ENCODE assay signal across 20 mouse cellular contexts in genomic region chr11:30176111-30176510, GRCm38 (mm10).
A peak's percentile ranks its signal among the peaks of the same experiment; 100 is the strongest.
DNase-seq lines count a peak whose midpoint lies in the region; ATAC-seq and TF ChIP-seq lines count a peak whose summit lies in the region.
"Had no signal": no experiment of that assay in that cellular context is flagged by ENCODE, and none has a peak within 500 bp of the region (broad histone marks: within the 10 kb centered on the region; RNA-seq: fewer than 3 reads in every experiment).

No protein-coding gene starts in this region.

- 0 out of 2 replicates have a peak overlapping the region, but pooled peaks have one; percentile 12 for H3K27ac ChIP-seq in heart, embryonic 13.5 days (replicated peaks)
- H3K27ac ChIP-seq in heart, embryonic 11.5 days (ENCODE audit: low read depth, low read length): no peak overlapping the region
- H3K27ac ChIP-seq in limb, embryonic 12.5 days: peak overlapping the region; percentile 53; the same call in 1 of the 2 replicates
- no peak overlapping the region for H3K27ac ChIP-seq in limb, embryonic 10.5 days
- no peak overlapping the region for H3K27ac ChIP-seq in forebrain, postnatal 0 days (ENCODE audit: low read depth, low read length)
- H3K27ac ChIP-seq: heart, embryonic 10.5 days; hindbrain, embryonic 15.5 days; midbrain, embryonic 15.5 days had no signal

- H3K9me3 ChIP-seq in heart, embryonic 13.5 days: no peaks in the 10 kb centered on the region
- H3K9me3 ChIP-seq in heart, embryonic 11.5 days (replicated peaks; ENCODE audit: control insufficient read depth, low read length): no peaks in the 10 kb centered on the region
- H3K9me3 ChIP-seq in limb, embryonic 12.5 days: no peaks in the 10 kb centered on the region
- no peaks in the 10 kb centered on the region for H3K9me3 ChIP-seq in limb, embryonic 10.5 days (replicated peaks)
- no peaks in the 10 kb centered on the region for H3K9me3 ChIP-seq in forebrain, postnatal 0 days (ENCODE audit: low read length)
- H3K9me3 ChIP-seq: heart, embryonic 10.5 days; hindbrain, embryonic 15.5 days; midbrain, embryonic 15.5 days had no signal

- no peak overlapping the region for H3K4me3 ChIP-seq in heart, embryonic 13.5 days
- H3K4me3 ChIP-seq in heart, embryonic 11.5 days (ENCODE audit: low read depth, low read length): no peak overlapping the region
- no peak overlapping the region for H3K4me3 ChIP-seq in limb, embryonic 12.5 days (replicated peaks)
- no peak overlapping the region for H3K4me3 ChIP-seq in limb, embryonic 10.5 days
- H3K4me3 ChIP-seq in forebrain, postnatal 0 days (ENCODE audit: low read depth, low read length): no peak overlapping the region
- H3K4me3 ChIP-seq: heart, embryonic 10.5 days; hindbrain, embryonic 15.5 days; midbrain, embryonic 15.5 days had no signal

- H3K4me1 ChIP-seq in heart, embryonic 13.5 days: peaks cover 25% of the 10 kb centered on the region
- H3K4me1 ChIP-seq in heart, embryonic 11.5 days (ENCODE audit: control insufficient read depth, insufficient read depth, low read length): no peaks in the 10 kb centered on the region
- H3K4me1 ChIP-seq in limb, embryonic 12.5 days (replicated peaks): peaks cover 11% of the 10 kb centered on the region; the same call in 1 of the 2 replicates
- 0 out of 2 replicates have a peak, but pooled peaks cover 7% of the 10 kb centered on the region for H3K4me1 ChIP-seq in limb, embryonic 10.5 days
- H3K4me1 ChIP-seq in forebrain, postnatal 0 days (ENCODE audit: insufficient read depth): no peaks in the 10 kb centered on the region

- no peak for TF ChIP-seq CTCF in forebrain, postnatal 0 days (IDR thresholded peaks at IDR 0.05; ENCODE audit: low read depth)

- H3K36me3 ChIP-seq in heart, embryonic 13.5 days: peaks cover 31% of the 10 kb centered on the region
- H3K36me3 ChIP-seq in heart, embryonic 11.5 days (ENCODE audit: control insufficient read depth, insufficient read depth, low read length): no peaks in the 10 kb centered on the region
- H3K36me3 ChIP-seq in limb, embryonic 12.5 days: no peaks in the 10 kb centered on the region
- 0 out of 2 replicates have a peak, but pooled peaks cover under 1% of the 10 kb centered on the region for H3K36me3 ChIP-seq in limb, embryonic 10.5 days
- H3K36me3 ChIP-seq in forebrain, postnatal 0 days (ENCODE audit: insufficient read depth): no peaks in the 10 kb centered on the region
- H3K36me3 ChIP-seq: hindbrain, embryonic 15.5 days; midbrain, embryonic 15.5 days had no signal

- 82% methylated on average over 3 of the region's 3 CpGs for WGBS in heart, embryonic 13.5 days
- WGBS in heart, embryonic 11.5 days (ENCODE audit: insufficient replicate concordance): 76% methylated on average over 3 of the region's 3 CpGs
- WGBS in limb, embryonic 12.5 days: 41% methylated on average over 3 of the region's 3 CpGs
- 66% methylated on average over 3 of the region's 3 CpGs for WGBS in limb, embryonic 10.5 days
- 14% methylated on average over 3 of the region's 3 CpGs for WGBS in forebrain, postnatal 0 days

- no peak overlapping the region for H3K9ac ChIP-seq in heart, embryonic 13.5 days
- no peak overlapping the region for H3K9ac ChIP-seq in heart, embryonic 11.5 days (ENCODE audit: low read depth, low read length)
- no peak overlapping the region for H3K9ac ChIP-seq in limb, embryonic 12.5 days (replicated peaks)
- H3K9ac ChIP-seq in forebrain, postnatal 0 days: no peak overlapping the region
- H3K9ac ChIP-seq: hindbrain, embryonic 15.5 days; midbrain, embryonic 15.5 days had no signal

- no peak for DNase-seq in limb, embryonic 10.5 days (ENCODE audit: low spot score)
- DNase-seq in forebrain, postnatal 0 days: no peak
- peak; percentile 55 for DNase-seq in retina, embryonic 14.5 days (ENCODE audit: low spot score)
- no peak for DNase-seq in c-Kit-positive CD71-positive TER-119-positive erythroid progenitor cells, embryonic 14.5 days (ENCODE audit: low spot score)
- no peak for DNase-seq in gastrocnemius, adult 8-10 months (ENCODE audit: low spot score in 2 of 2)
- DNase-seq: adrenal gland, postnatal 25 days; cerebellum, postnatal 10 days; gastrocnemius, postnatal 25 days; kidney, postnatal 14 days; layer of hippocampus, adult 9-11 months; lung, adult 2 months; right cerebral cortex, adult 18-20 months had no signal

- no peak overlapping the region for H3K4me2 ChIP-seq in heart, embryonic 13.5 days
- H3K4me2 ChIP-seq in heart, embryonic 11.5 days: no peak overlapping the region
- H3K4me2 ChIP-seq in limb, embryonic 12.5 days: no peak overlapping the region
- no peak overlapping the region for H3K4me2 ChIP-seq in forebrain, postnatal 0 days (ENCODE audit: low read depth)
- H3K4me2 ChIP-seq: hindbrain, embryonic 15.5 days; midbrain, embryonic 15.5 days had no signal

- ATAC-seq in heart, embryonic 13.5 days (ENCODE audit: extremely low read depth, insufficient number of reproducible peaks, low FRiP score, low TSS enrichment): no peak
- no peak for ATAC-seq in heart, embryonic 11.5 days (replicated peaks; ENCODE audit: insufficient number of reproducible peaks, low FRiP score, low TSS enrichment)
- ATAC-seq in limb, embryonic 12.5 days (ENCODE audit: insufficient number of reproducible peaks, insufficient read depth, low FRiP score, low TSS enrichment, low read depth): no peak
- peak; percentile 18; the same call in 1 of the 2 replicates for ATAC-seq in forebrain, postnatal 0 days
- ATAC-seq: activated CD4-positive, CD25-positive, alpha-beta regulatory T cell, adult 4 months; Patski had no signal

- H3K27me3 ChIP-seq in heart, embryonic 13.5 days (replicated peaks): no peaks in the 10 kb centered on the region
- H3K27me3 ChIP-seq in heart, embryonic 11.5 days (ENCODE audit: control insufficient read depth, insufficient read depth, low read length): no peaks in the 10 kb centered on the region
- H3K27me3 ChIP-seq in limb, embryonic 12.5 days: no peaks in the 10 kb centered on the region
- no peaks in the 10 kb centered on the region for H3K27me3 ChIP-seq in limb, embryonic 10.5 days (ENCODE audit: low read depth, poor library complexity, severe bottlenecking)
- H3K27me3 ChIP-seq in forebrain, postnatal 0 days (ENCODE audit: insufficient read depth, low read length): no peaks in the 10 kb centered on the region
- H3K27me3 ChIP-seq: hindbrain, embryonic 15.5 days; midbrain, embryonic 15.5 days; Patski had no signal

Comparison
In these comparisons a context has a peak if more than half of its experiments do, and no peak if none do; other contexts are left out.
1. H3K27ac ChIP-seq: peak in heart, embryonic 13.5 days (single experiment) and limb, embryonic 12.5 days (single experiment); none in heart, embryonic 11.5 days (single experiment), limb, embryonic 10.5 days (single experiment) and forebrain, postnatal 0 days (single experiment).